Mouse (Mus musculus) c-Kit-negative CD71-positive TER-119-positive erythroid progenitor cells, embryonic 14.5 days (primary cell): ENCODE results near the gene Gm19426.
"Not testable (repeated sequence)": the region's sequence is repeated elsewhere in the genome, so short reads cannot be mapped to it uniquely, and the experiment has no call there.

Experiments
- DNase-seq: peaks from one replicate; pipeline ENCODE4 v3.0.0-alpha.2; 2013; ENCODE audit warnings: low read depth, low spot score

Gene Gm19426

GRCm38 (mm10) chr2:84750115-84750514 is 6.7 kb upstream of the Gm19426 start:
- no peak for DNase-seq

- DNase-seq: no peak
Measured at GRCm38 (mm10) chr2:84744126-84744525, 671 bp upstream of the Gm19426 start.

GRCm38 (mm10) chr2:84742451-84743283 is 788 bp downstream of the Gm19426 start:
- no peak for DNase-seq

- no peak for DNase-seq
Measured at GRCm38 (mm10) chr2:84741841-84742450, 1.5 kb downstream of the Gm19426 start.

GRCm38 (mm10) chr2:84740608-84741333 is 2.7 kb downstream of the Gm19426 start:
- no peak for DNase-seq

GRCm38 (mm10) chr2:84738271-84738911 is 5.1 kb downstream of the Gm19426 start:
- no peak for DNase-seq

GRCm38 (mm10) chr2:84737451-84737925 is 6.0 kb downstream of the Gm19426 start:
- DNase-seq: no peak

GRCm38 (mm10) chr2:84736312-84737161 is 6.9 kb downstream of the Gm19426 start:
- DNase-seq: no peak

GRCm38 (mm10) chr2:84735346-84735920 is 8.0 kb downstream of the Gm19426 start:
- peak; percentile 93 for DNase-seq

- no peak for DNase-seq
Measured at GRCm38 (mm10) chr2:84734919-84735318, 8.5 kb downstream of the Gm19426 start.

- DNase-seq: no peak
Measured at GRCm38 (mm10) chr2:84734351-84734864, 9.0 kb downstream of the Gm19426 start.

- DNase-seq: peak; percentile 60
Measured at GRCm38 (mm10) chr2:84733579-84734300, 9.7 kb downstream of the Gm19426 start, which contains the start of gene Ypel4. Gene Ypel4, plus strand, starts transcription at chr2:84734058.

- no peak for DNase-seq
Measured at GRCm38 (mm10) chr2:84732394-84732793, 11.1 kb downstream of the Gm19426 start.

- DNase-seq: no peak
Measured at GRCm38 (mm10) chr2:84731206-84731605, 12.2 kb downstream of the Gm19426 start.

- not testable (repeated sequence) for DNase-seq
Measured at GRCm38 (mm10) chr2:84728191-84728590, 15.3 kb downstream of the Gm19426 start.

- DNase-seq: peak; percentile 96
Measured at GRCm38 (mm10) chr2:84727172-84727858, 16.1 kb downstream of the Gm19426 start, which contains the start of gene Clp1. Gene Clp1, minus strand, starts transcription at chr2:84727350.

- no peak for DNase-seq
Measured at GRCm38 (mm10) chr2:84726716-84727115, 16.7 kb downstream of the Gm19426 start.

GRCm38 (mm10) chr2:84725770-84726169 is 17.7 kb downstream of the Gm19426 start:
- DNase-seq: no peak

- DNase-seq: no peak
Measured at GRCm38 (mm10) chr2:84723856-84724255, 19.6 kb downstream of the Gm19426 start.
